18 mouse cellular contexts compared by ENCODE assay signal in the genomic region with DNA sequence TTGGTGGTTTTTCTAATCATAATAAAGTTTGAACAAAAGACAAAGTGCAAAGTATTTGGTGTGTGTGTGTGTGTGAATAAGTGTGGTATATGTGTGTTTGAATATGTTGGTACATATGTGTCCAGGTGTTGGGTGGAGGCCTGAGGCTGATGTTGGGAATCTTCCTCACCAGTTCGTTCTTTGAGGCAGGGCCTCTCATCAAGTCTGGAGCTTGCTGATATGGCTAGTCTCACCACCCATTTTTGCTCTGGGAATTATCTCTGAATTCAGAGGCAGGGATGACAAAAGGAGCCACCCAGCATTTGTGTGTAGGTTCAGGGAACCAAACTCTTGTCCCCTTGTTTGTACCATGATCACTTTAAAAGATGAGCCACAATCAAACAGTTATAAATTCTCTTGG. TPM values are rescaled to one million over a fixed set of nuclear protein-coding genes. Genes with fewer than 3 reads are reported as not detected.
"Had no signal": no experiment of that assay in that cellular context is flagged by ENCODE, and none has a peak within 500 bp of the region (broad histone marks: within the 10 kb centered on the region; RNA-seq: fewer than 3 reads in every experiment).

No protein-coding gene starts in this region.

- H3K27ac ChIP-seq: intestine, embryonic 15.5 days; limb, embryonic 15.5 days; lung, embryonic 15.5 days; macrophage; midbrain, embryonic 13.5 days; stomach, postnatal 0 days had no signal

- H3K9ac ChIP-seq: intestine, embryonic 15.5 days; limb, embryonic 15.5 days; lung, embryonic 15.5 days; midbrain, embryonic 13.5 days had no signal

- DNase-seq: kidney, adult 18-20 months; kidney, postnatal 14 days; lung, postnatal 14 days; right cerebral cortex, adult 18-20 months; right cerebral cortex, postnatal 25 days; thymus, adult 2 months; thymus, postnatal 36 days had no signal

- H3K27me3 ChIP-seq: intestine, embryonic 15.5 days; limb, embryonic 15.5 days; lung, embryonic 15.5 days; midbrain, embryonic 13.5 days had no signal

- H3K4me1 ChIP-seq: intestine, embryonic 15.5 days; limb, embryonic 15.5 days; lung, embryonic 15.5 days; midbrain, embryonic 13.5 days had no signal

- ATAC-seq: intestine, embryonic 15.5 days; midbrain, embryonic 13.5 days had no signal

- H3K4me3 ChIP-seq: intestine, embryonic 15.5 days; limb, embryonic 15.5 days; lung, embryonic 15.5 days; midbrain, embryonic 13.5 days had no signal

- H3K9me3 ChIP-seq: intestine, embryonic 15.5 days; limb, embryonic 15.5 days; lung, embryonic 15.5 days; midbrain, embryonic 13.5 days had no signal

- H3K36me3 ChIP-seq: intestine, embryonic 15.5 days had no signal

- H3K4me2 ChIP-seq: intestine, embryonic 15.5 days; limb, embryonic 15.5 days; lung, embryonic 15.5 days; midbrain, embryonic 13.5 days had no signal

RNA-seq across cellular contexts. Expression of gene Slc27a5, which starts 12.3 kb away (rescaled TPM):
- total RNA-seq: left cerebral cortex, postnatal 25 days; midbrain, postnatal 0 days had no signal
- polyA plus RNA-seq: kidney, embryonic 14.5 days; limb, embryonic 11.5 days; lung, embryonic 15.5 days; macrophage; small intestine, adult 2 months had no signal
